In genomic region chr15:101126876-101127544, GRCm38 (mm10) we compare ENCODE assay signal across 12 mouse cellular contexts. TPM values are rescaled to one million over a fixed set of nuclear protein-coding genes. Genes with fewer than 3 reads are reported as not detected.
A peak's percentile ranks its signal among the peaks of the same experiment; 100 is the strongest.
DNase-seq lines count a peak whose midpoint lies in the region; ATAC-seq and TF ChIP-seq lines count a peak whose summit lies in the region.
"Had no signal": no experiment of that assay in that cellular context is flagged by ENCODE, and none has a peak within 500 bp of the region (broad histone marks: within the 10 kb centered on the region; RNA-seq: fewer than 3 reads in every experiment).

No protein-coding gene starts in this region.

- WGBS in lung, postnatal 0 days, result 63% methylated on average over 12 of the region's 12 CpGs
- 83% methylated on average over 12 of the region's 12 CpGs for WGBS in forebrain, embryonic 13.5 days
- 77% methylated on average over 12 of the region's 12 CpGs for WGBS in forebrain, embryonic 15.5 days

- no peaks in the 10 kb centered on the region for H3K36me3 ChIP-seq in lung, postnatal 0 days (ENCODE audit: insufficient read depth, low read length)
- H3K36me3 ChIP-seq in forebrain, embryonic 13.5 days (ENCODE audit: poor library complexity, severe bottlenecking), result no peaks in the 10 kb centered on the region
- H3K36me3 ChIP-seq in forebrain, embryonic 15.5 days, result no peaks in the 10 kb centered on the region
- H3K36me3 ChIP-seq: liver, embryonic 15.5 days had no signal

- no peak overlapping the region for H3K4me2 ChIP-seq in lung, postnatal 0 days (replicated peaks; ENCODE audit: low read depth, low read length)
- no peak overlapping the region for H3K4me2 ChIP-seq in forebrain, embryonic 13.5 days
- no peak overlapping the region for H3K4me2 ChIP-seq in forebrain, embryonic 15.5 days (replicated peaks)
- H3K4me2 ChIP-seq: liver, embryonic 15.5 days had no signal

- DNase-seq in urinary bladder, postnatal 14 days (ENCODE audit: low spot score), result peak; percentile 69
- no peak for DNase-seq in urinary bladder, postnatal 25 days (ENCODE audit: low spot score)
- peak; percentile 80 to 83 for DNase-seq in heart, postnatal 10 days
- DNase-seq in lung, postnatal 0 days (ENCODE audit: low spot score), result peak; percentile 92
- no peak for DNase-seq in layer of hippocampus, adult 9-11 months
- DNase-seq: cerebellum, adult 18-20 months had no signal

- intact Hi-C loops in heart, postnatal 10 days (cut with DNase I), result no loop called here

- no peak for TF ChIP-seq CTCF in lung, postnatal 0 days (IDR thresholded peaks at IDR 0.05)

- peak; percentile 76 for ATAC-seq in lung, postnatal 0 days
- ATAC-seq in forebrain, embryonic 13.5 days, result no peak
- no peak for ATAC-seq in forebrain, embryonic 15.5 days (replicated peaks)

- H3K9me3 ChIP-seq in lung, postnatal 0 days (ENCODE audit: low read length), result no peaks in the 10 kb centered on the region
- H3K9me3 ChIP-seq in forebrain, embryonic 13.5 days (replicated peaks), result no peaks in the 10 kb centered on the region
- no peaks in the 10 kb centered on the region for H3K9me3 ChIP-seq in forebrain, embryonic 15.5 days
- H3K9me3 ChIP-seq: liver, embryonic 15.5 days had no signal

- no peak overlapping the region for H3K9ac ChIP-seq in lung, postnatal 0 days (replicated peaks; ENCODE audit: low read depth)
- no peak overlapping the region for H3K9ac ChIP-seq in forebrain, embryonic 13.5 days
- no peak overlapping the region for H3K9ac ChIP-seq in forebrain, embryonic 15.5 days (replicated peaks)
- H3K9ac ChIP-seq: liver, embryonic 15.5 days had no signal

- no peak overlapping the region for H3K4me3 ChIP-seq in lung, postnatal 0 days (ENCODE audit: low read depth, low read length)
- H3K4me3 ChIP-seq in forebrain, embryonic 13.5 days, result no peak overlapping the region
- H3K4me3 ChIP-seq in forebrain, embryonic 15.5 days, result no peak overlapping the region
- H3K4me3 ChIP-seq: liver, embryonic 15.5 days had no signal

- peaks cover 8% of the 10 kb centered on the region for H3K4me1 ChIP-seq in lung, postnatal 0 days (ENCODE audit: insufficient read depth, low read depth, low read length)
- H3K4me1 ChIP-seq in forebrain, embryonic 13.5 days, result peaks cover 18% of the 10 kb centered on the region
- H3K4me1 ChIP-seq in forebrain, embryonic 15.5 days, result peaks cover 8% of the 10 kb centered on the region
- H3K4me1 ChIP-seq: liver, embryonic 15.5 days had no signal

- no peak for TF ChIP-seq EP300 in lung, postnatal 0 days (IDR thresholded peaks at IDR 0.05)

- H3K27ac ChIP-seq in lung, postnatal 0 days (ENCODE audit: low read length), result peak overlapping the region; percentile 91
- H3K27ac ChIP-seq in forebrain, embryonic 13.5 days, result no peak overlapping the region
- H3K27ac ChIP-seq in forebrain, embryonic 15.5 days (replicated peaks), result no peak overlapping the region
- H3K27ac ChIP-seq: liver, embryonic 15.5 days had no signal

- H3K27me3 ChIP-seq in lung, postnatal 0 days (replicated peaks; ENCODE audit: insufficient read depth, low read length), result no peaks in the 10 kb centered on the region
- peaks cover 49% of the 10 kb centered on the region for H3K27me3 ChIP-seq in forebrain, embryonic 13.5 days
- peaks cover 31% of the 10 kb centered on the region for H3K27me3 ChIP-seq in forebrain, embryonic 15.5 days

RNA-seq across cellular contexts. Expression of gene Acvrl1, which starts 1.3 kb away (rescaled TPM):
- 10 to 100 TPM; 27.1 to 36.6 TPM for total RNA-seq in heart, postnatal 10 days (2021)
- 159 and 168 TPM in 2 replicates for polyA plus RNA-seq in lung, postnatal 0 days (2015; fragmentation: Nextera tagmentation; extraction: Ambion mirVana)
- polyA plus RNA-seq in forebrain, embryonic 13.5 days (2015; fragmentation: Nextera tagmentation; extraction: Ambion mirVana), result 5.0 and 5.3 TPM in 2 replicates
- polyA plus RNA-seq in forebrain, embryonic 15.5 days (2015; fragmentation: Nextera tagmentation; extraction: Ambion mirVana), result 6.5 and 6.7 TPM in 2 replicates

RNA-seq across cellular contexts. Expression of gene Ankrd33, which starts 11.5 kb away (rescaled TPM):
- not detected for total RNA-seq in heart, postnatal 10 days (2021)
- polyA plus RNA-seq in lung, postnatal 0 days (2015; fragmentation: Nextera tagmentation; extraction: Ambion mirVana), result 0.13 TPM in 1 of 2 replicates, not detected in the other
- polyA plus RNA-seq in forebrain, embryonic 13.5 days (2015; fragmentation: Nextera tagmentation; extraction: Ambion mirVana), result not detected in 2 replicates
- not detected in 2 replicates for polyA plus RNA-seq in forebrain, embryonic 15.5 days (2015; fragmentation: Nextera tagmentation; extraction: Ambion mirVana)
- total RNA-seq: granulocyte monocyte progenitor cell, adult 5-6 weeks; layer of hippocampus, postnatal 25 days; monocyte, adult 5-6 weeks had no signal
- polyA plus RNA-seq: liver, embryonic 15.5 days had no signal

RNA-seq across cellular contexts. Expression of gene Acvr1b, which starts 46.9 kb away (rescaled TPM):
- total RNA-seq in heart, postnatal 10 days (2021), result 10 to 100 TPM; 18.7 to 20.9 TPM
- 6.6 and 7.4 TPM in 2 replicates for polyA plus RNA-seq in lung, postnatal 0 days (2015; fragmentation: Nextera tagmentation; extraction: Ambion mirVana)
- polyA plus RNA-seq in forebrain, embryonic 13.5 days (2015; fragmentation: Nextera tagmentation; extraction: Ambion mirVana), result 14.3 and 15.8 TPM in 2 replicates
- 22.6 and 22.8 TPM in 2 replicates for polyA plus RNA-seq in forebrain, embryonic 15.5 days (2015; fragmentation: Nextera tagmentation; extraction: Ambion mirVana)

RNA-seq across cellular contexts. Expression of gene Fignl2, which starts 48.6 kb away (rescaled TPM):
- total RNA-seq in heart, postnatal 10 days (2021), result 1 to 10 TPM; 3.5 to 3.9 TPM
- polyA plus RNA-seq in lung, postnatal 0 days (2015; fragmentation: Nextera tagmentation; extraction: Ambion mirVana), result 0.48 and 0.60 TPM in 2 replicates
- polyA plus RNA-seq in forebrain, embryonic 13.5 days (2015; fragmentation: Nextera tagmentation; extraction: Ambion mirVana), result 0.20 TPM in 1 of 2 replicates, not detected in the other
- polyA plus RNA-seq in forebrain, embryonic 15.5 days (2015; fragmentation: Nextera tagmentation; extraction: Ambion mirVana), result not detected in 2 replicates
- total RNA-seq: granulocyte monocyte progenitor cell, adult 5-6 weeks had no signal

Comparison
In these comparisons a context has a peak if more than half of its experiments do, and no peak if none do; other contexts are left out.
1. DNase-seq: peak in urinary bladder, postnatal 14 days (single experiment), heart, postnatal 10 days (2 of 2) and lung, postnatal 0 days (single experiment); none in urinary bladder, postnatal 25 days (single experiment) and layer of hippocampus, adult 9-11 months (single experiment).
2. RNA of gene Acvrl1, which starts 1.3 kb away (polyA plus RNA-seq): 159 to 168 TPM in lung, postnatal 0 days; 6.5 to 6.7 TPM in forebrain, embryonic 15.5 days and 5.0 to 5.3 TPM in forebrain, embryonic 13.5 days; every median in the first group is over 10 times any median in the second.